Mouse (Mus musculus): ENCODE measurements around the gene Mtfr1l. TPM values are rescaled to one million over a fixed set of nuclear protein-coding genes. Genes with fewer than 3 reads are reported as not detected.
"Not testable (repeated sequence)": the region's sequence is repeated elsewhere in the genome, so short reads cannot be mapped to it uniquely, and the experiment has no call there.

Gene Mtfr1l
- total and polyA plus RNA-seq, 3 experiments = 52.0 to 88.3 TPM; not detected in 1

GRCm38 (mm10) chr4:134501095-134501494 is 34.1 kb downstream of the Mtfr1l start:
- no peak for DNase-seq (ENCODE audit: low read depth, low spot score)
- Histone ChIP-seq H3K27ac (ENCODE audit: control insufficient read depth, low read depth, low read length) (no peak overlapping the region), H3K27me3 (ENCODE audit: control insufficient read depth in 1 of 2, insufficient read depth in 2 of 2, low read length in 2 of 2) (no peaks in the 10 kb centered on the region), H3K79me2 (ENCODE audit: control insufficient read depth, insufficient read depth, low read length, poor library complexity) (no peaks in the 10 kb centered on the region), H3K9me3 (replicated peaks; ENCODE audit: insufficient read depth, low read length) (no peaks in the 10 kb centered on the region), H3K4me3 (ENCODE audit: control insufficient read depth in 1 of 2, insufficient read depth in 1 of 2, low read depth in 2 of 2, low read length in 2 of 2) (no peak overlapping the region), H3K4me1 (ENCODE audit: control insufficient read depth in 1 of 2, insufficient read depth in 2 of 2, low read length in 2 of 2) (peaks cover 11 to 33% of the 10 kb centered on the region in 2 experiments), H3K36me3 (ENCODE audit: control insufficient read depth in 1 of 2, insufficient read depth in 2 of 2, low read length in 2 of 2) (peaks cover 0 to 15% of the 10 kb centered on the region in 2 experiments; a peak in 2 of 4 replicates), H3K9ac (ENCODE audit: control insufficient read depth, low read depth, low read length, poor library complexity, severe bottlenecking) (no peak overlapping the region)
- no peak for TF ChIP-seq NRF1 (IDR thresholded peaks at IDR 0.05; ENCODE audit: insufficient read depth, low read depth, low read length, poor library complexity, severe bottlenecking)
- TF ChIP-seq MAZ (IDR thresholded peaks at IDR 0.05; ENCODE audit: low read depth, low read length) = no peak
- no peak for TF ChIP-seq POLR2AphosphoS2 (IDR thresholded peaks at IDR 0.05; ENCODE audit: low read length)
- no peak for TF ChIP-seq TCF12 (IDR thresholded peaks at IDR 0.05; ENCODE audit: low read depth, low read length)
- no peak for TF ChIP-seq MAX (IDR thresholded peaks at IDR 0.05; ENCODE audit: low read length)
- TF ChIP-seq MYC (IDR thresholded peaks at IDR 0.05; ENCODE audit: low read depth, low read length) = no peak
- no peak for TF ChIP-seq EP300 (IDR thresholded peaks at IDR 0.05; ENCODE audit: low read depth in 1 of 2, low read length in 2 of 2)
- TF ChIP-seq RCOR1 (IDR thresholded peaks at IDR 0.05; ENCODE audit: low read depth, low read length) = no peak

DNA sequence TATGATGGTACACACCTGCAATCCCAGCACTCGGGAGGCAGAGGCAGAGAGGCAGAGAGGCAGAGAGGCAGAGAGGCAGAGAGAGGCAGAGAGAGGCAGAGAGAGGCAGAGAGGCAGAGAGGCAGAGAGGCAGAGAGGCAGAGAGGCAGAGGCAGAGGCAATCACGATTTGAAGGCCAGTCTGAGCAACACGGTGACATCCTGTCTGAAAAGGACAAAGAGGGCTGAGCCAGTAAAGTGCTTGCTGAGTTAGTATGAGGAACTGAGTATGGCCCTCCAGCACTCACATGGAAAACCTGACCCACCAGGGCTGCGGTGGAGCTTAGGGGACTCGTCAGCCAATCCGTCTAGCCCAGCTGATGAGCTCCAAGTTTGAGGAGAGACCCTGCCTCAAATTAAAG is 36.2 kb downstream of the Mtfr1l start:
- peaks cover 0 to 18% of the 10 kb centered on the region in 2 experiments; a peak in 2 of 4 replicates for H3K36me3 ChIP-seq (ENCODE audit: control insufficient read depth in 1 of 2, insufficient read depth in 2 of 2, low read length in 2 of 2)
- not testable (repeated sequence) for H3K9ac ChIP-seq (ENCODE audit: control insufficient read depth, low read depth, low read length, poor library complexity, severe bottlenecking); H3K79me2 ChIP-seq (ENCODE audit: control insufficient read depth, insufficient read depth, low read length, poor library complexity); H3K27me3 ChIP-seq (ENCODE audit: control insufficient read depth in 1 of 2, insufficient read depth in 2 of 2, low read length in 2 of 2); H3K4me3 ChIP-seq (ENCODE audit: control insufficient read depth in 1 of 2, insufficient read depth in 1 of 2, low read depth in 2 of 2, low read length in 2 of 2); H3K9me3 ChIP-seq (replicated peaks; ENCODE audit: insufficient read depth, low read length); DNase-seq (ENCODE audit: low read depth, low spot score); H3K27ac ChIP-seq (ENCODE audit: control insufficient read depth, low read depth, low read length)
- peaks cover 8 to 42% of the 10 kb centered on the region in 2 experiments for H3K4me1 ChIP-seq (ENCODE audit: control insufficient read depth in 1 of 2, insufficient read depth in 2 of 2, low read length in 2 of 2)

DNA sequence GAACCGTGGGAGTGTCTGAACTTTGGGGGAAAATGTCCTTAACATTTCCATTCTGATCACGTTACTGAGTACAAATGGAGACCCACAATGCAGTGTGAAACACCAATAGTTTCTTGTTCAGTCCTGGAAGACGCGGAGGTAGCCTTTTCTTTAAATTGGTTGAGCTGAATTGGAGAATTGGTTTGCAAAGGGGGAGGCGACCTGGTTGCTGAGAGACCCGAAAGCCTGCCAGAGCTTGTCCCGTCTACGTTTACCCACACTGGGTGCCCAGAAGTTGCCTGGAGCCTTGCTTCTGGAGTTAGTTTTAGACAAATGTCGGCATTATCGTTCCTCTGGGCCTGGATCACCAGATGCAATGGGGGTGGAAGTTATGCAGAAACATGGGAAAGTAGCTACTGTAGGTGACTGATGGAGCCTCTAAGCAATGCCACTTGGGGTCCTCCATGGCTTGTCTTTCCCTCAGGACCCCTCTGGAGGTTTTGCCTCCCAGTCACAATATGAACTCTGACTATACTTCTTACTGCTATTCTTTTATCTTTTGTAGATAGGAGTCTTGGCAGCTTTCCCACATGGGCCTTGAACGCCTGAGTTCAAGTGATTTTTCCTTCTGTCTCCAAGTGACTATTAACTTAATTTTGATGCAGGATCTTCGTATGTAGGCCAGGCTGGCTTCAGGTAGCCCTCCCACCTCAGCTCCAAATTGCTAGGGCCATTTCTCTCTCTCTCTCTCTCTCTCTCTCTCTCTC is 37.0 kb downstream of the Mtfr1l start:
- Histone ChIP-seq H3K79me2 (ENCODE audit: control insufficient read depth, insufficient read depth, low read length, poor library complexity) (no peaks in the 10 kb centered on the region), H3K9ac (ENCODE audit: control insufficient read depth, low read depth, low read length, poor library complexity, severe bottlenecking) (no peak overlapping the region), H3K27me3 (ENCODE audit: control insufficient read depth in 1 of 2, insufficient read depth in 2 of 2, low read length in 2 of 2) (no peaks in the 10 kb centered on the region), H3K36me3 (ENCODE audit: control insufficient read depth in 1 of 2, insufficient read depth in 2 of 2, low read length in 2 of 2) (peaks cover 0 to 18% of the 10 kb centered on the region in 2 experiments; a peak in 2 of 4 replicates), H3K4me1 (ENCODE audit: control insufficient read depth in 1 of 2, insufficient read depth in 2 of 2, low read length in 2 of 2) (peaks cover 8 to 46% of the 10 kb centered on the region in 2 experiments), H3K27ac (ENCODE audit: control insufficient read depth, low read depth, low read length) (no peak overlapping the region), H3K4me3 (ENCODE audit: control insufficient read depth in 1 of 2, insufficient read depth in 1 of 2, low read depth in 2 of 2, low read length in 2 of 2) (no peak overlapping the region), H3K9me3 (replicated peaks; ENCODE audit: insufficient read depth, low read length) (no peaks in the 10 kb centered on the region)
- peak; percentile 65 for DNase-seq (ENCODE audit: low read depth, low spot score)
- TF ChIP-seq TCF12 (IDR thresholded peaks at IDR 0.05; ENCODE audit: low read depth, low read length) = peak; percentile 34; the same call in 1 of the 2 replicates
- no peak for TF ChIP-seq MEF2A (IDR thresholded peaks at IDR 0.05; ENCODE audit: extremely low read depth, insufficient replicate concordance, low read depth, low read length, poor library complexity, severe bottlenecking)
- no peak for TF ChIP-seq CHD2 (IDR thresholded peaks at IDR 0.05; ENCODE audit: low read length)
- peak; percentile 63 for TF ChIP-seq GATA1 (IDR thresholded peaks at IDR 0.05; ENCODE audit: low read depth, low read length)
- no peak for TF ChIP-seq JUND (IDR thresholded peaks at IDR 0.05; ENCODE audit: low read depth, low read length)
- TF ChIP-seq ETS1 (IDR thresholded peaks at IDR 0.05; ENCODE audit: low read depth, low read length) = no peak
- TF ChIP-seq EP300 (IDR thresholded peaks at IDR 0.05; ENCODE audit: low read depth in 1 of 2, low read length in 2 of 2) = 0 out of 4 replicates have a peak, but pooled peaks of 1 of the 2 experiments have one; percentile 17
- no peak for TF ChIP-seq POLR2A (IDR thresholded peaks at IDR 0.05; ENCODE audit: control insufficient read depth in 1 of 2, insufficient read depth in 1 of 2, low read depth in 1 of 2, low read length in 2 of 2, poor library complexity in 1 of 2)
- 0 out of 2 replicates have a peak, but pooled peaks have one; percentile 28 for TF ChIP-seq RCOR1 (IDR thresholded peaks at IDR 0.05; ENCODE audit: low read depth, low read length)
- TF ChIP-seq SIN3A (IDR thresholded peaks at IDR 0.05; ENCODE audit: low read length) = peak; percentile 48; the same call in 1 of the 2 replicates

Measured in MEL (cell line).